Mouse (Mus musculus) intestine, embryonic 15.5 days (tissue): ENCODE data around the gene Rxra. TPM values are rescaled to one million over a fixed set of nuclear protein-coding genes. Genes with fewer than 3 reads are reported as not detected.

Source experiments
- ATAC-seq: fragments of 200-750 bp; cut with Nextera tagmentation; 2 replicates; pipeline ENCODE4 v1.8.0; 2017; ENCODE audit warnings: moderate TSS enrichment, moderate library complexity
- H3K27ac ChIP-seq: fragments of 300-500 bp; sonication (generic); 2 replicates; pipeline ENCODE4 v1.5.1; 2015; ENCODE audit warnings: mild to moderate bottlenecking, inconsistent platforms
- H3K27me3 ChIP-seq: fragments of 300-500 bp; sonication (generic); replicated peaks from 2 replicates; pipeline ENCODE4 v1.6.1; 2015; ENCODE audit warnings: inconsistent platforms
- H3K36me3 ChIP-seq: fragments of 300-500 bp; sonication (generic); 2 replicates; pipeline ENCODE4 v1.6.1; 2015; ENCODE audit warnings: inconsistent platforms
- H3K4me1 ChIP-seq: fragments of 300-500 bp; sonication (generic); replicated peaks from 2 replicates; pipeline ENCODE4 v1.6.1; 2015; ENCODE audit warnings: inconsistent platforms
- H3K4me2 ChIP-seq: fragments of 300-500 bp; sonication (generic); replicated peaks from 2 replicates; pipeline ENCODE4 v1.6.1; 2015; ENCODE audit warnings: mild to moderate bottlenecking, inconsistent platforms
- H3K4me3 ChIP-seq: fragments of 300-500 bp; sonication (generic); replicated peaks from 2 replicates; pipeline ENCODE4 v1.5.1; 2015; ENCODE audit warnings: inconsistent platforms
- H3K9ac ChIP-seq: fragments of 300-500 bp; sonication (generic); 2 replicates; pipeline ENCODE4 v1.6.1; 2015; ENCODE audit warnings: inconsistent platforms
- H3K9me3 ChIP-seq: fragments of 300-500 bp; sonication (generic); 2 replicates; pipeline ENCODE4 v1.6.1; 2016; ENCODE audit warnings: inconsistent platforms
- WGBS: fragments of 180-500 bp; shearing (Covaris S2); methylation state at CpG from one replicate; pipeline ENCODE4 v1.1.7; 2015; 5-methylcytosine and 5-hydroxymethylcytosine counted together
- polyA plus RNA-seq: library from polyadenylated mRNA; unstranded; fragments of >200 nt; fragmentation: Nextera tagmentation; extraction: Ambion mirVana; gene quantifications from 2 replicates; pipeline ENCODE4 v1.2.1, GENCODE M21; 2015

Gene Rxra
- 11.7 and 12.5 TPM in 2 replicates for polyA plus RNA-seq

DNA sequence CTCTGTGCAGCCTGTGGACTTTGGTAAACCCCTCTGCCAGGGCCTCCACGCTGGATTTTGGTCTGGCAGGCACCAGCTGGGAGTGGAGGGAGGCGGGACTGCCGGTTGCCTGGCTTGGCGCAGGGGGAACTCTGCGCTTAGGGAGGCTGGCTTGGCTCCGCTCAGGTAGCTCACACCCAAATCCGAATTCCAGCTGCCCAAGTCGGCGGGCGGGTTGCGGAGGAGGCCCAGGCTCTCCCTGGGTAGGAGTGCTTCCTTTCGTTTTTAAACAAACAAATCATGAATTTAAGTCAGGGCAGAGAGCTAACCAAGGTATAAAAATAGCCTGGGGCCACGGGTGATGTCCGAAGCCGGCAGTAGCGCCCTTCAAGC is at the start of gene Rxra:
Gene Rxra, plus strand, starts transcription at position 335 of the 372 bp plus-strand sequence.
- WGBS: 2% methylated on average over 16 of the region's 16 CpGs
- Histone ChIP-seq H3K9ac (peak within 1 kb of the TSS; percentile 91), H3K4me1 (peaks cover 70% of the 10 kb centered on the region), H3K9me3 (no peaks in the 10 kb centered on the region), H3K4me3 (peak within 1 kb of the TSS; percentile 86), H3K4me2 (peak within 1 kb of the TSS; percentile 96), H3K36me3 (no peaks in the 10 kb centered on the region), H3K27me3 (no peaks in the 10 kb centered on the region), H3K27ac (peak within 1 kb of the TSS; percentile 97)
- ATAC-seq: peak; percentile 39

DNA sequence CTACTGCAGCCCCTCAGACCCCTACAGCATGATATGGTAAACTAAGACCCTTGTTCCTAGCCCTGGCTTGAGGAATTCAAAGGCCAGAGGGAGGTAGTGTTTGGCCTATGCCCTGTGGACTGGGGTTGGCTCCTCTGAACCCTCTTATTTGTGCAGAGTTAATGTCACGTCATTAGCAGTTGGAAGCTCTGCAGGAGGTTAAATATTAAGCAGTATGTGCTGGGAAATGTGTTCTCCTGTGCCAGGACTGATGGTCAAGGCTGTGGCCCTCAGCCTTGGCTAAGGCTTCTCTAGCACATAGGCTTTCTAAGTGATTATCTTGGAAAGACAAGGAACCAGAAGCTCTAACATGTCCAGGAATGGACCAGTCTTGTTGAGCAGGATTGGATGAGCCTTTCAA is 49.6 kb upstream of the Rxra start:
- Histone ChIP-seq H3K27me3 (no peaks in the 10 kb centered on the region), H3K4me3 (no peak overlapping the region), H3K4me1 (0 out of 2 replicates have a peak, but pooled peaks cover 10% of the 10 kb centered on the region), H3K36me3 (no peaks in the 10 kb centered on the region), H3K9ac (no peak overlapping the region), H3K4me2 (no peak overlapping the region), H3K27ac (peak overlapping the region; percentile 17; the same call in 1 of the 2 replicates), H3K9me3 (no peaks in the 10 kb centered on the region)
- ATAC-seq: peak; percentile 83
- WGBS: 56% methylated on average over 1 of the region's 1 CpGs

DNA sequence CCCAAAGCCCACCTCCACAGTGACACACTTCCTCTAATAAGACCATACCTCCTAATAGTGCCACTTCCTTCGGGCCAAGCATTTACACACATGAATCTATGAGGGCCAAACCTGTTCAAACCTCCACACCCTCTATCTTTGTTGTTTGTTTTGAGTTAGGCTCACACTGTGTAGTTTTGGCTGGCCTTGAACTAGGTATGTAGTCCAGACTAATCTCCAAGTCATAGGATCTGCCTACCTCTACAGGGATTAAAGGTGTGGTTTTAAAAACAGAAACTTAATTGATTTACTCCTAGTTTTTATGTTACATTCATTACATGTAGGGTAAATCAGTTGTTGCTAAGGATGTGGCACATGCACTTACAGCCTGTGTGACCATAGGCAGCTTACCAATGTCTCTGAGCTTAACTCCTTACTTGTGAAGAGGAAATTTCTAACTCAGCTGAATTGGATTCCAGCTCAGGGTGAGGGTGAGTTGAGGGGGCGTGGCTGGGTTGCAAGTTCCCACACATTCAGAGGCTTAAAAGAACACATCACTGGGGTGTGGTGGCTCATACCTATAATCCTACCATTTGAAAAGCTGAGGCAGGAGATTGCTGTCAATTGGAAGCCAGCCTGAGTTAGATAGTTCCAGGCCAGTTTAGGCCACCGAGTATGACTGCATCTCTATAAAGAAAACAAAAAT is 45.5 kb upstream of the Rxra start:
- Histone ChIP-seq H3K4me2 (no peak overlapping the region), H3K27ac (no peak overlapping the region), H3K4me1 (peaks cover 19% of the 10 kb centered on the region), H3K27me3 (no peaks in the 10 kb centered on the region), H3K36me3 (no peaks in the 10 kb centered on the region), H3K4me3 (no peak overlapping the region), H3K9ac (no peak overlapping the region), H3K9me3 (no peaks in the 10 kb centered on the region)
- ATAC-seq: no peak
- 82% methylated on average over 3 of the region's 3 CpGs for WGBS

DNA sequence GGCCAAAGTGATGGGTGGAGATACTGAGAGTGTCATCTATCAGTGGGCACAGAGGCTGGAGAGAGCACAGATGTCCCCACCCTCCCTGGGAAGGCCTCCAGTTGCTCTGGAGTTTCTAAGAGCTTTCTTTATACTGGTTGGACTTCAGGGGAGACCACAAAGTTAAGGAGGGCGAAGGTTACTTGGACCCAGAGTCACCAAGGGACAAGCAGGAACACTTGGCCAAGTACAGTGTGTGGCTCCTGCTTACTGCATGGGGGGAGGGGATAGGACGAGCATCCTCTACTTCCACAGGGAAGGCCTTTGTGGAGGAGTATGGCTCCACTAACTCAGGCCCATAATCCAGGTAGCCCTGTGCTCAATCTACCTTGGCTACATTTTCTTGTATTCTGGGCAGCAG is 42.8 kb upstream of the Rxra start:
- Histone ChIP-seq H3K9ac (no peak overlapping the region), H3K27ac (no peak overlapping the region), H3K36me3 (no peaks in the 10 kb centered on the region), H3K4me1 (peaks cover 11% of the 10 kb centered on the region), H3K4me2 (no peak overlapping the region), H3K27me3 (no peaks in the 10 kb centered on the region), H3K9me3 (no peaks in the 10 kb centered on the region), H3K4me3 (no peak overlapping the region)
- WGBS: 67% methylated on average over 2 of the region's 2 CpGs
- ATAC-seq: no peak

DNA sequence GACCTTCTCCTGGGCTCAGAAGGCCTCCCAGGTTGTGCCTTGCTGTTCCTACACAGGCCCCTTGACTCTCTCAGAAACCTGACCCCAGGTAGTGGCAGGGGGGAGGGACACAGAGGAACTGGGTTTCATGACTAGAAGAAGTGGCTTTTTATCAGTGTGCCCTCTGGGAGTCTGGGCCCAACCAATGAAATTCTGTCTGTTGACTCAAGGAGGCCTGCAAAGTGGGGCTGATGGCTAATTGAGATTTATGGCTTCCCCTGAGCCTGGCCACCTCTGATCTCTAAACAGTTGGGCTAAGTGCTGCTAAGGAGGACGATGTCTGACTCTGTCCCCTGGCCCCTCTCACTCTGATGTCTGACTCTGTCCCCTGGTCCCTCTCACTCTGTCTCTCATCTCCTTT is 42.2 kb upstream of the Rxra start:
- H3K4me2 ChIP-seq: no peak overlapping the region
- H3K4me3 ChIP-seq: no peak overlapping the region
- H3K9me3 ChIP-seq: no peaks in the 10 kb centered on the region
- H3K27me3 ChIP-seq: no peaks in the 10 kb centered on the region
- 9% methylated on average over 1 of the region's 1 CpGs for WGBS
- no peaks in the 10 kb centered on the region for H3K36me3 ChIP-seq
- H3K9ac ChIP-seq: no peak overlapping the region
- H3K4me1 ChIP-seq: peaks cover 11% of the 10 kb centered on the region
- ATAC-seq: peak; percentile 35
- no peak overlapping the region for H3K27ac ChIP-seq

DNA sequence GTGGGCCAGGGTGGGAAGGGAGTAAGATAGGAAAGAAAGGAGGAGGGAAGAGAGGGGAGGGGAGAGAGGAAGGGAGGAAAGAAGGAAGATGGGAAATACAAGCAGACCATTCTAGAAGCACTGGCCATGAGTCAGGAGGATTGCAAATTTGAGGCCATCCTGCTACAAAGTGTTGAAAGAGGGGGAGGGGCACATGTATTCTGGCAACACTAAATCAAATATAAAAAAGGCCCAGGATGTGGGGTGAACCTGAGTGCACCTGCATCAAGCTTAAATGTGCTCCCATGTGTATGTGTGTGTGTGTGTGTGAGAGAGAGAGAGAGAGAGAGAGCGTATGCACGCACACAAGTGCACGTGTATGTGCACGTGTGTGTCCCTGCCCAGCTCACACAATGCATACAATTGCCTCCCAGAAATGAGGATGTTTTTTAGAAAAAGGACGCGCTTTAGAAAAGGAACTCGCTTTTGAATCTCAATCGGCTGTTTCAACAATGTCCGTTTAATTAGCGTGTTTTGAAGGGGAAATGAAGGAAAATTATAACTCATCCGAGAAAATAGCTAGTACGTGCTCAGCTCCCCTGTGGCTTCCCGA is 41.0 kb upstream of the Rxra start:
- ATAC-seq: no peak
- Histone ChIP-seq H3K4me3 (no peak overlapping the region), H3K9ac (no peak overlapping the region), H3K27me3 (no peaks in the 10 kb centered on the region), H3K4me1 (peaks cover 11% of the 10 kb centered on the region), H3K36me3 (no peaks in the 10 kb centered on the region), H3K9me3 (no peaks in the 10 kb centered on the region), H3K4me2 (no peak overlapping the region), H3K27ac (no peak overlapping the region)
- 84% methylated on average over 13 of the region's 13 CpGs for WGBS

DNA sequence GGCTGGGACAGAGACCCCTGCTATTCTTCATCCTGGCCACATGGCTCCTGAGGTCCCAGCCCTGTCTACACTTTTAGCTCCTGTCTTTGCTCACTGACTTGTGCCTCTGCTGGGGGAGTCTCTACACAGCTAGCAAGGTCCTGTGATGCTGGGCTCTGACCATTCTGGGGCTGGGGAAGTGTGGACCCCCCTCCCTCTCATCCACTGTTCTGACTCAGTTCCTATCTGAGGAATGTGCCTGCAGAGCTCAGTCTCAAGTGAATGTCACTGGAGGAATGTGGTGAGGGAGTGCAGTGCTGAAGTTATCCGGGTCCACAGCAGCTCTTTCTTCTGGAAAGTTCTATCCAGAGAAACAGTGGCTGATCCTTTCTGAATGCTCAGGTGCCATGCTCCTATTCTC is 39.4 kb upstream of the Rxra start:
- Histone ChIP-seq H3K4me2 (no peak overlapping the region), H3K27ac (no peak overlapping the region), H3K9me3 (no peaks in the 10 kb centered on the region), H3K27me3 (no peaks in the 10 kb centered on the region), H3K9ac (no peak overlapping the region), H3K4me1 (peaks cover 13% of the 10 kb centered on the region), H3K36me3 (no peaks in the 10 kb centered on the region), H3K4me3 (no peak overlapping the region)
- 39% methylated on average over 1 of the region's 1 CpGs for WGBS
- no peak for ATAC-seq

DNA sequence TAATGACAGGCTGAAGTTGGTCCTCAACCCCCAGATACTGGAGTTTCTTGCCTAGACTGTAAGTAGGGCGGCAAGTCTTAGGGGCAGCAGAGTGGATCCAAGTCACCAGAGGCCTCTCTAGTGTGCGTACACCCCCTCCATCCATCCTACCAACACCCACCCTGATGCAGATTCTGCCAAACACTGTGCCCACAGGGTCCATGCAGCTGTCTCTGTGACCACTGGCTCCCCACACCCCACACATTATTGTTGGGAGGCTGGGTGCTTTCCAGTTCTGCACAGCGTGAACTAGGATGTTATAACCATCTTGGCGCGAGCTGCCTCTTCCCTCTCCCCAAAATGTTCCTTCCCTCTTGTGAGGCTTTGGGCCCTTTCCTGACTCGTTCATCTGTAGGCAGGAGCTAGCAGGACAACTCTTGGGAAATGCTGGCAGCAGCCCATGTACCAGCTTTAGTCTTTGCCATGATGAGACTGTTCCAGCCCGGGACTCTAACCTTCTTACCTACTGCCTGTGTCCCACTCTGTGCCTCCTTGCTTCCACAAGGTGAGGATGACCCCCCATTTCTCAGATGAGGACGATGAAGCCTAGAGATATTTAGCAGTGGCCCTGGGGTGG is 38.9 kb upstream of the Rxra start:
- ATAC-seq: no peak
- peaks cover 13% of the 10 kb centered on the region for H3K4me1 ChIP-seq
- H3K27me3 ChIP-seq: no peaks in the 10 kb centered on the region
- H3K36me3 ChIP-seq: no peaks in the 10 kb centered on the region
- 88% methylated on average over 8 of the region's 8 CpGs for WGBS
- H3K27ac ChIP-seq: no peak overlapping the region
- no peaks in the 10 kb centered on the region for H3K9me3 ChIP-seq
- H3K4me2 ChIP-seq: no peak overlapping the region
- no peak overlapping the region for H3K9ac ChIP-seq
- H3K4me3 ChIP-seq: no peak overlapping the region

DNA sequence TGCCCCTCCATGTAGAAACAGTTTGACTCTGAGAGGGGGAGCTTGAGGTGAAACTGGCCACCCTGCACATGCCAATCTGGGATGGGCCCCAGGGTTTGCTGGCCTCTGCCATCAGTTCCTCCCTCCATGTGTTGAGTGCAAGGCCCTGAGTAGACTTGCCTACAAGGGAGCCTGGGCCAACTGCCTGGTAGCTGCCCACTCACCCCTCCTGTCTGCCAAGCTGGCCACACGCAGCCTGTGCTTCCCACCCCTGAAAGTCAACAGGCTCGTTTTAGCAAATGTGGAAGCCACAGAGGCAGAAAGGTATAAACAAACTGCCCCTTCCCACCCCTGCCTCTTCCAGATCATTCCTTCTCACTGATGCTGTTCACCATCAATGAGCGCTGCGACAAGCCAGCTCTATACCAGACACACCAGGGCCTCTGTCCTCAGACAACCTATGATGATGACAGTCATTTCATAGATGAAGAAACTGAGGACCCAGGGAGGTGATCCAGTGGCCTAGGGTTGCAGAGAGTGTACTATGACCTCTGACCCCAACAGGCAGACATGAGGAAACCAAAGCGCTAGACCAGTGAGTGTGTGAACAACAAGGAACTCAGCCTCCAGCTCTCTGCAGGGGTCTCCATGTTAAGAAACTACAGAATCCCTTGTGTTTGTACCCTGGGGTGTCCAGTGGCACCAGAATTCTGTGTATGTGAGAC is 36.5 kb upstream of the Rxra start:
- ATAC-seq: no peak
- H3K4me1 ChIP-seq: peaks cover 6% of the 10 kb centered on the region; the same call in 1 of the 2 replicates
- no peak overlapping the region for H3K27ac ChIP-seq
- H3K27me3 ChIP-seq: no peaks in the 10 kb centered on the region
- whole genome bisulfite sequencing: 84% methylated on average over 5 of the region's 5 CpGs
- H3K4me3 ChIP-seq: no peak overlapping the region
- no peak overlapping the region for H3K4me2 ChIP-seq
- no peaks in the 10 kb centered on the region for H3K36me3 ChIP-seq
- H3K9ac ChIP-seq: no peak overlapping the region
- no peaks in the 10 kb centered on the region for H3K9me3 ChIP-seq

DNA sequence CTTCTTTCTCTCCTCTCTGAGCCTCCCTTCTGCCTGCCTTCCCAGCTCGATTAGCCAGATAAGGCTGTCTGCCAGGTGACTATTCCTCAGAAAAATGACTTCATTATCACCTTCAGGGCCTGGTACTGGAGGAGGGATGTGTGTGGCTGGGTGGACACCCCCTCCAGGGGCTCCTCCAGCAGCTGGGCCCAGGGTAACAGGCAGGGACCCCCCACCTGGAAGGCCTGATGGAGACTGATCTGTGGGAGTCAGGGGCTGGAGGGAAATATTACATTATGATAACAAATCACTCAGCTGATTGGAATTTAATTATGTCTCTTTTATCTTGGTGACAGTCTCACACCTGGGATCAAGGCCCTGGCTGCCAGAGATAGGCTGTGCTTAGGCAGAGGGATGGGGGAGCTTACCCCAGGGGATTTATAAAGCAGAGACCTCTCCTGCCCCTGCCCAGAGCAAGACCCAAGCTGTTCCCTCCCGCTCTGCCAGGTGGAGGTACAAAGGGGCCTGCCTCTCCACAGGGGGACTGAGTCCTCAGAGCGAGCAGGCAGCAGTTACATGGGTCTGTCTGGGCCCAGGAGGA is 35.2 kb upstream of the Rxra start:
- Histone ChIP-seq H3K9ac (no peak overlapping the region), H3K4me1 (peaks cover 12% of the 10 kb centered on the region; the same call in 1 of the 2 replicates), H3K27ac (no peak overlapping the region), H3K9me3 (no peaks in the 10 kb centered on the region), H3K27me3 (no peaks in the 10 kb centered on the region), H3K4me3 (no peak overlapping the region), H3K36me3 (no peaks in the 10 kb centered on the region), H3K4me2 (no peak overlapping the region)
- ATAC-seq: no peak
- WGBS: 45% methylated on average over 3 of the region's 3 CpGs

DNA sequence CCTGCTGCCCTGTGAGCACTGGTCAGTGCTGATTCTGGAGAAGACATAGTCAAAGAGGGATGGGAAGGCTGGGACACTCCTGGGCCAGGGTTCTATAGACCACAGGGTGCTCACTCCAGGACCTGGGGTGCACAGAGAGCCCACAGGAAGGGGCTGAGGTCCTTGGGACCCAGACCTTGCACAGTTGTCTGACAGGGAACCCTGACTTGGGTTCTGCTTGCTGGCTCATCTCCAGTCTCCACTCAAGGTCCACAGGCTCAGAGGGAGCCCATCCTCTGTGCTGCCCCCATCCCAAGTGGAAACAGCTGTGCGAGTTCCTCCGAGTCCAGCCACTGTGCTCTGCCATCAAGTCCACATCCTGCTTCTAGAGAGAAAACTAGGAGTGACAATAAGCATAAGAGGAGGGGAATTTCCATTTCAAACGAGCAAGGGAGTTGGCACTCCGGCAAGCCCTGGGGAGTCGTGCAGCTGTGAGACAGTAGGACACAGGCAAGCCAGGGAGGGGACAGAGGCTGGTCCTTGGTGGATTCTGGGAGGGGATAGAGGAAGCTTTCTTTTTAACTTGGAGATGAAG is 31.6 kb upstream of the Rxra start:
- WGBS: 31% methylated on average over 5 of the region's 5 CpGs

DNA sequence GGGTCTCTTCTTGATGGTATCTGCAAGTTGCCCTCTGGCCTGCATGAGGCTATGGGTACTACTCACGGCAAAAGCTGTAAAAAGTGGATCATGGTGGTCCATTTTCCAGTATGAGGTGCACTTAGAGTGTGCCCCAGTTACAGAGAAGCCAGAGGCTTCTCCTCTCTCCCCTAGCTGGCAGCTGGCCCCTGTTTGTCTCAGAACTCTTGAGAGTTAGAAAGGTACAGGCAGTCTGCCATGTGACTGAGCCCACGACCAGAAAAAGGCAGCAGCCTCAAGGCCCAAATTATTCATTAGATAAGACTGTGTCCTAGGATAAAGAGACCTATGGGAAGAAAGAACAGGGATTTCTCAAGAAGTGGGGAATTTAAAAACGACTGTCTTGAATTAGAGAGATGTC is 30.8 kb upstream of the Rxra start:
- no peak for ATAC-seq
- no peak overlapping the region for H3K4me2 ChIP-seq
- H3K9me3 ChIP-seq: no peaks in the 10 kb centered on the region
- WGBS: 49% methylated on average over 3 of the region's 3 CpGs
- peak overlapping the region; percentile 13 for H3K27ac ChIP-seq
- H3K9ac ChIP-seq: no peak overlapping the region
- no peaks in the 10 kb centered on the region for H3K27me3 ChIP-seq
- no peak overlapping the region for H3K4me3 ChIP-seq
- no peaks in the 10 kb centered on the region for H3K36me3 ChIP-seq
- peaks cover 16% of the 10 kb centered on the region for H3K4me1 ChIP-seq

More for the DNA sequence above, 31.6 kb upstream of the Rxra start:
- H3K4me1 ChIP-seq: peaks cover 12% of the 10 kb centered on the region; the same call in 1 of the 2 replicates
- no peak overlapping the region for H3K9ac ChIP-seq
- H3K27ac ChIP-seq: peak overlapping the region; percentile 34
- no peaks in the 10 kb centered on the region for H3K9me3 ChIP-seq
- H3K36me3 ChIP-seq: no peaks in the 10 kb centered on the region
- H3K4me3 ChIP-seq: no peak overlapping the region
- ATAC-seq: peak; percentile 46; the same call in 1 of the 2 replicates
- no peaks in the 10 kb centered on the region for H3K27me3 ChIP-seq
- no peak overlapping the region for H3K4me2 ChIP-seq
